8 mouse cellular contexts compared by ENCODE assay signal in genomic region chr16:3745656-3746055, GRCm38 (mm10). TPM values are rescaled to one million over a fixed set of nuclear protein-coding genes. Genes with fewer than 3 reads are reported as not detected.
DNase-seq lines count a peak whose midpoint lies in the region; ATAC-seq and TF ChIP-seq lines count a peak whose summit lies in the region.

No protein-coding gene starts in this region.

- WGBS in forebrain, embryonic 16.5 days = 93% methylated on average over 4 of the region's 4 CpGs
- WGBS in liver, embryonic 16.5 days (ENCODE audit: insufficient replicate concordance) = 70% methylated on average over 4 of the region's 4 CpGs

- peak; percentile 86 for DNase-seq in heart, adult 11 months
- no peak for DNase-seq in heart, postnatal 14 days
- DNase-seq in ES-E14 (ENCODE audit: low read depth, low spot score) = no peak
- no peak for DNase-seq in thymus, postnatal 14 days
- DNase-seq in urinary bladder, postnatal 10 days (ENCODE audit: low spot score) = no peak
- DNase-seq in natural killer cell, adult 2 months (ENCODE audit: low spot score in 2 of 2) = no peak

- ATAC-seq in forebrain, embryonic 16.5 days = no peak
- ATAC-seq in liver, embryonic 16.5 days (ENCODE audit: low read depth) = no peak

- intact Hi-C loops in heart, postnatal 14 days (cut with DNase I) = loop anchor here (5.0 kb wide), 1 partner anchor 102 kb away; the partner anchor contains the start of gene Zfp174

- H3K36me3 ChIP-seq in ES-E14 (ENCODE audit: control insufficient read depth, insufficient read depth, low read length, poor library complexity, severe bottlenecking) = peaks cover 16% of the 10 kb centered on the region
- peaks cover 40% of the 10 kb centered on the region for H3K36me3 ChIP-seq in forebrain, embryonic 16.5 days (ENCODE audit: control insufficient read depth, insufficient read depth)
- peaks cover 40% of the 10 kb centered on the region for H3K36me3 ChIP-seq in liver, embryonic 16.5 days (ENCODE audit: control insufficient read depth, insufficient read depth)

- in situ Hi-C loops in ES-E14 (cut with MboI; ENCODE audit: low sequenced_read_pairs in 2 of 2, unreplicated experiment in 2 of 2) = no loop called here

- no peak overlapping the region for H3K27ac ChIP-seq in ES-E14 (ENCODE audit: insufficient read depth, low read depth, low read length, poor library complexity, severe bottlenecking)
- no peak overlapping the region for H3K27ac ChIP-seq in forebrain, embryonic 16.5 days (ENCODE audit: low read length)
- no peak overlapping the region for H3K27ac ChIP-seq in liver, embryonic 16.5 days (ENCODE audit: low read length)

- H3K4me2 ChIP-seq in forebrain, embryonic 16.5 days (ENCODE audit: low read length) = peak overlapping the region; percentile 94
- H3K4me2 ChIP-seq in liver, embryonic 16.5 days (ENCODE audit: low read depth, low read length) = peak overlapping the region; percentile 92

- no peaks in the 10 kb centered on the region for H3K27me3 ChIP-seq in forebrain, embryonic 16.5 days (replicated peaks; ENCODE audit: control insufficient read depth, insufficient read depth, low read length)
- H3K27me3 ChIP-seq in liver, embryonic 16.5 days (ENCODE audit: control insufficient read depth, insufficient read depth, low read depth, low read length) = no peaks in the 10 kb centered on the region

- peak overlapping the region; percentile 49 for H3K9ac ChIP-seq in ES-E14 (ENCODE audit: insufficient read depth, low read depth, low read length, poor library complexity, severe bottlenecking)
- no peak overlapping the region for H3K9ac ChIP-seq in forebrain, embryonic 16.5 days (replicated peaks; ENCODE audit: low read depth, low read length)
- H3K9ac ChIP-seq in liver, embryonic 16.5 days (ENCODE audit: low read depth, low read length) = peak overlapping the region; percentile 1; the same call in 1 of the 2 replicates

- H3K4me3 ChIP-seq in ES-E14 (ENCODE audit: insufficient read depth in 1 of 2, low read depth in 1 of 2, low read length in 2 of 2, poor library complexity in 1 of 2, severe bottlenecking in 1 of 2) = peak overlapping the region; percentile 84 to 92
- H3K4me3 ChIP-seq in forebrain, embryonic 16.5 days (replicated peaks; ENCODE audit: low read length) = no peak overlapping the region; the same call in 1 of the 2 replicates
- H3K4me3 ChIP-seq in liver, embryonic 16.5 days (ENCODE audit: low read depth, low read length) = peak overlapping the region; percentile 87

- peaks cover 0 to 5% of the 10 kb centered on the region in 2 experiments; a peak in 1 of 4 replicates for H3K4me1 ChIP-seq in ES-E14 (ENCODE audit: control insufficient read depth in 2 of 2, insufficient read depth in 2 of 2, low read length in 2 of 2, poor library complexity in 1 of 2)
- peaks cover 26% of the 10 kb centered on the region for H3K4me1 ChIP-seq in forebrain, embryonic 16.5 days (replicated peaks; ENCODE audit: control insufficient read depth, insufficient read depth, low read length)
- peaks cover 22% of the 10 kb centered on the region for H3K4me1 ChIP-seq in liver, embryonic 16.5 days (ENCODE audit: control insufficient read depth, low read depth, low read length)

- H3K9me3 ChIP-seq in ES-E14 (ENCODE audit: control insufficient read depth, insufficient read depth, low read depth, low read length) = no peaks in the 10 kb centered on the region
- H3K9me3 ChIP-seq in forebrain, embryonic 16.5 days (ENCODE audit: control insufficient read depth, low read length) = peaks cover 24% of the 10 kb centered on the region
- H3K9me3 ChIP-seq in liver, embryonic 16.5 days (replicated peaks; ENCODE audit: control insufficient read depth, low read length) = peaks cover 9% of the 10 kb centered on the region

TF ChIP-seq in ES-E14, 5 proteins besides CTCF, POLR2A, EP300 and RAD21:
- TF ChIP-seq ZNF384 (IDR thresholded peaks at IDR 0.05; ENCODE audit: low read depth, low read length) (no peak), MAFK (IDR thresholded peaks at IDR 0.05; ENCODE audit: insufficient read depth, low read depth, low read length) (no peak), HCFC1 (IDR thresholded peaks at IDR 0.05; ENCODE audit: borderline replicate concordance, insufficient read depth, low read length) (no peak), ZC3H11A (IDR thresholded peaks at IDR 0.05; ENCODE audit: borderline replicate concordance, low read depth, low read length) (no peak), CHD2 (IDR thresholded peaks at IDR 0.05; ENCODE audit: low read depth, low read length) (no peak)

RNA-seq across cellular contexts. Expression of gene Zfp263, which starts 1.8 kb away (rescaled TPM):
- total RNA-seq in heart, postnatal 14 days (2021) = 10 to 100 TPM in 1 of 2 experiments, 1 to 10 TPM in 1; 8.9 to 10.4 TPM
- 25.4 and 27.5 TPM in 2 replicates for total RNA-seq in ES-E14 (2012; rRNA removed)
- 57.1 and 67.6 TPM in 2 replicates for polyA plus RNA-seq in forebrain, embryonic 16.5 days (2015; fragmentation: Nextera tagmentation; extraction: Ambion mirVana)
- polyA plus RNA-seq in liver, embryonic 16.5 days (2015; fragmentation: Nextera tagmentation; extraction: Ambion mirVana) = 13.1 and 14.9 TPM in 2 replicates

RNA-seq across cellular contexts. Expression of gene Mefv, which starts 27.8 kb away (rescaled TPM):
- not detected for total RNA-seq in heart, postnatal 14 days (2021)
- total RNA-seq in ES-E14 (2012; rRNA removed) = not detected in 2 replicates
- not detected in 2 replicates for polyA plus RNA-seq in forebrain, embryonic 16.5 days (2015; fragmentation: Nextera tagmentation; extraction: Ambion mirVana)
- 0.45 and 0.51 TPM in 2 replicates for polyA plus RNA-seq in liver, embryonic 16.5 days (2015; fragmentation: Nextera tagmentation; extraction: Ambion mirVana)
